Mouse (Mus musculus) left cerebral cortex, postnatal 14 days (tissue): ENCODE data around the gene Gm17651. TPM values are rescaled to one million over a fixed set of nuclear protein-coding genes. Genes with fewer than 3 reads are reported as not detected.

Source experiments
- DNase-seq, 2 experiments: peaks; one replicate each; pipeline ENCODE4 v3.0.0; 2021 to 2022; ENCODE audit warnings: low spot score in 2 of 2, mixed read lengths in 1 of 2
- intact Hi-C: fragments of 180-260 bp; cut with DNase I; formaldehyde crosslinking; loops from one replicate; pipeline ENCODE4 v1.15.1; 2025
- long read RNA-seq, 2 experiments: library from polyadenylated mRNA; stranded (forward); transcript quantifications; one replicate each; pipeline ENCODE4 v2.0.0; 2021
- total RNA-seq, 2 experiments: library from RNA; stranded (reverse); gene quantifications; 2 replicates each; pipeline ENCODE4 v1.2.3; 2021

Gene Gm17651
- not detected for total RNA-seq
- long read RNA-seq, experiment 1, result 0 reads
- long read RNA-seq, experiment 2, result 0 reads

- DNase-seq, result no peak
- intact Hi-C loops, result no loop called here
Observed at GRCm38 (mm10) chr3:97674644-97675110, at the start of gene Gm17651. Gene Gm17651, minus strand, starts transcription at chr3:97674694.

- DNase-seq, result no peak
- intact Hi-C loops, result no loop called here
Observed at GRCm38 (mm10) chr3:97719116-97719515, 44.6 kb upstream of the Gm17651 start.

GRCm38 (mm10) chr3:97715922-97716321 is 41.4 kb upstream of the Gm17651 start:
- no peak for DNase-seq
- intact Hi-C loops, result no loop called here

- intact Hi-C loops, result loop anchor here (5.0 kb wide), 1 partner anchor 41 kb away; no protein-coding TSS in a partner anchor
- DNase-seq, result no peak
Observed at GRCm38 (mm10) chr3:97710881-97711280, 36.4 kb upstream of the Gm17651 start.

GRCm38 (mm10) chr3:97710134-97710533 is 35.6 kb upstream of the Gm17651 start:
- intact Hi-C loops, result loop anchor here (5.0 kb wide), 1 partner anchor 42 kb away; no protein-coding TSS in a partner anchor
- no peak for DNase-seq

- no peak for DNase-seq
- intact Hi-C loops, result no loop called here
Observed at GRCm38 (mm10) chr3:97706561-97706960, 32.1 kb upstream of the Gm17651 start.

- intact Hi-C loops, result no loop called here
- DNase-seq, result no peak
Observed at GRCm38 (mm10) chr3:97705508-97705907, 31.0 kb upstream of the Gm17651 start.

- intact Hi-C loops, result no loop called here
- no peak for DNase-seq
Observed at GRCm38 (mm10) chr3:97702448-97703080, 28.1 kb upstream of the Gm17651 start.

GRCm38 (mm10) chr3:97701198-97701597 is 26.7 kb upstream of the Gm17651 start:
- intact Hi-C loops, result no loop called here
- no peak for DNase-seq

- DNase-seq, result no peak
- intact Hi-C loops, result no loop called here
Observed at GRCm38 (mm10) chr3:97699061-97699460, 24.6 kb upstream of the Gm17651 start.

- intact Hi-C loops, result no loop called here
- no peak for DNase-seq
Observed at GRCm38 (mm10) chr3:97697291-97697690, 22.8 kb upstream of the Gm17651 start.

GRCm38 (mm10) chr3:97696866-97697265 is 22.4 kb upstream of the Gm17651 start:
- DNase-seq, result no peak

GRCm38 (mm10) chr3:97693806-97694205 is 19.3 kb upstream of the Gm17651 start:
- intact Hi-C loops, result no loop called here
- DNase-seq, result no peak

More at GRCm38 (mm10) chr3:97696866-97697265, 22.4 kb upstream of the Gm17651 start:
- intact Hi-C loops, result no loop called here

- DNase-seq, result peak; percentile 23 to 59
Observed at GRCm38 (mm10) chr3:97691443-97692017, 17.0 kb upstream of the Gm17651 start.

GRCm38 (mm10) chr3:97690590-97690989 is 16.1 kb upstream of the Gm17651 start:
- intact Hi-C loops, result no loop called here
- DNase-seq, result no peak

More at GRCm38 (mm10) chr3:97691443-97692017, 17.0 kb upstream of the Gm17651 start:
- intact Hi-C loops, result no loop called here

GRCm38 (mm10) chr3:97689289-97689688 is 14.8 kb upstream of the Gm17651 start:
- intact Hi-C loops, result no loop called here
- DNase-seq, result no peak

- no peak for DNase-seq
- intact Hi-C loops, result no loop called here
Observed at GRCm38 (mm10) chr3:97686372-97687117, 12.1 kb upstream of the Gm17651 start.

GRCm38 (mm10) chr3:97683560-97684195 is 9.2 kb upstream of the Gm17651 start:
- intact Hi-C loops, result no loop called here
- DNase-seq, result peak in 1 of 2 experiments; percentile 36

- no peak for DNase-seq
- intact Hi-C loops, result no loop called here
Observed at GRCm38 (mm10) chr3:97682576-97682975, 8.1 kb upstream of the Gm17651 start.

- intact Hi-C loops, result no loop called here
- DNase-seq, result no peak
Observed at GRCm38 (mm10) chr3:97682159-97682502, 7.6 kb upstream of the Gm17651 start.
